Mouse (Mus musculus): ENCODE data around the gene Fam92b. TPM values are rescaled to one million over a fixed set of nuclear protein-coding genes. Genes with fewer than 3 reads are reported as not detected.
A peak's percentile ranks its signal among the peaks of the same experiment; 100 is the strongest.

The Fam92b gene
- polyA plus RNA-seq, 1 experiment from 2014 or later = 2.7 TPM

GRCm38 (mm10) chr8:120208113-120208512 is 30.8 kb upstream of the Fam92b start:
- peak overlapping the region; percentile 34 for H3K27ac ChIP-seq (replicated peaks)
- no peak overlapping the region for H3K4me3 ChIP-seq
- H3K4me2 ChIP-seq = no peak overlapping the region
- ATAC-seq (ENCODE audit: low read depth) = no peak
- H3K9me3 ChIP-seq = no peaks in the 10 kb centered on the region
- no peaks in the 10 kb centered on the region for H3K27me3 ChIP-seq
- peaks cover 22% of the 10 kb centered on the region for H3K4me1 ChIP-seq (replicated peaks)
- H3K36me3 ChIP-seq = no peaks in the 10 kb centered on the region
- H3K9ac ChIP-seq = peak overlapping the region; percentile 22; the same call in 1 of the 2 replicates
- WGBS = 57% methylated on average over 11 of the region's 11 CpGs

- Histone ChIP-seq H3K9ac (no peak overlapping the region), H3K4me2 (no peak overlapping the region), H3K27ac (replicated peaks) (no peak overlapping the region), H3K27me3 (no peaks in the 10 kb centered on the region), H3K4me3 (no peak overlapping the region), H3K9me3 (no peaks in the 10 kb centered on the region), H3K4me1 (replicated peaks) (peaks cover 22% of the 10 kb centered on the region), H3K36me3 (no peaks in the 10 kb centered on the region)
- WGBS = 91% methylated on average over 8 of the region's 8 CpGs
- no peak for ATAC-seq (ENCODE audit: low read depth)
These were observed 30.1 kb upstream of the Fam92b start for GRCm38 (mm10) chr8:120207364-120207763.

- H3K27ac ChIP-seq (replicated peaks) = no peak overlapping the region
- H3K9ac ChIP-seq = no peak overlapping the region
- H3K36me3 ChIP-seq = no peaks in the 10 kb centered on the region
- no peaks in the 10 kb centered on the region for H3K27me3 ChIP-seq
- H3K4me3 ChIP-seq = no peak overlapping the region
- WGBS = 77% methylated on average over 9 of the region's 9 CpGs
- H3K4me2 ChIP-seq = no peak overlapping the region
- no peaks in the 10 kb centered on the region for H3K9me3 ChIP-seq
- ATAC-seq (ENCODE audit: low read depth) = no peak
- H3K4me1 ChIP-seq (replicated peaks) = peaks cover 15% of the 10 kb centered on the region
These were observed 28.6 kb upstream of the Fam92b start for GRCm38 (mm10) chr8:120205916-120206315.

GRCm38 (mm10) chr8:120204736-120205360 is 27.6 kb upstream of the Fam92b start:
- no peak for ATAC-seq (ENCODE audit: low read depth)
- WGBS = 68% methylated on average over 7 of the region's 7 CpGs

GRCm38 (mm10) chr8:120202546-120202945 is 25.3 kb upstream of the Fam92b start:
- no peak overlapping the region for H3K27ac ChIP-seq (replicated peaks)
- H3K4me3 ChIP-seq = no peak overlapping the region
- H3K27me3 ChIP-seq = no peaks in the 10 kb centered on the region
- H3K9ac ChIP-seq = no peak overlapping the region
- no peaks in the 10 kb centered on the region; the same call in 1 of the 2 replicates for H3K9me3 ChIP-seq
- peaks cover 6% of the 10 kb centered on the region; the same call in 1 of the 2 replicates for H3K4me1 ChIP-seq (replicated peaks)
- no peaks in the 10 kb centered on the region for H3K36me3 ChIP-seq
- no peak for ATAC-seq (ENCODE audit: low read depth)
- 82% methylated on average over 3 of the region's 3 CpGs for WGBS
- H3K4me2 ChIP-seq = no peak overlapping the region

More at GRCm38 (mm10) chr8:120204736-120205360, 27.6 kb upstream of the Fam92b start:
- H3K4me1 ChIP-seq (replicated peaks) = peaks cover 15% of the 10 kb centered on the region
- no peaks in the 10 kb centered on the region for H3K9me3 ChIP-seq
- no peak overlapping the region for H3K4me2 ChIP-seq
- H3K27ac ChIP-seq (replicated peaks) = no peak overlapping the region
- H3K4me3 ChIP-seq = no peak overlapping the region
- no peaks in the 10 kb centered on the region for H3K36me3 ChIP-seq
- no peaks in the 10 kb centered on the region for H3K27me3 ChIP-seq
- H3K9ac ChIP-seq = no peak overlapping the region

GRCm38 (mm10) chr8:120201351-120201750 is 24.1 kb upstream of the Fam92b start:
- Histone ChIP-seq H3K4me2 (no peak overlapping the region), H3K4me1 (replicated peaks) (0 out of 2 replicates have a peak, but pooled peaks cover 5% of the 10 kb centered on the region), H3K27ac (replicated peaks) (no peak overlapping the region), H3K36me3 (no peaks in the 10 kb centered on the region), H3K9me3 (no peaks in the 10 kb centered on the region; the same call in 1 of the 2 replicates), H3K9ac (no peak overlapping the region), H3K27me3 (no peaks in the 10 kb centered on the region), H3K4me3 (no peak overlapping the region)
- ATAC-seq (ENCODE audit: low read depth) = no peak
- 75% methylated on average over 6 of the region's 6 CpGs for WGBS

- H3K27ac ChIP-seq (replicated peaks) = peak overlapping the region; percentile 89; the same call in 1 of the 2 replicates
- H3K9ac ChIP-seq = no peak overlapping the region
- H3K27me3 ChIP-seq = no peaks in the 10 kb centered on the region
- 95% methylated on average over 5 of the region's 5 CpGs for WGBS
- ATAC-seq (ENCODE audit: low read depth) = no peak
- no peak overlapping the region for H3K4me2 ChIP-seq
- H3K4me3 ChIP-seq = no peak overlapping the region
- H3K9me3 ChIP-seq = no peaks in the 10 kb centered on the region
- no peaks in the 10 kb centered on the region for H3K36me3 ChIP-seq
- peaks cover 21% of the 10 kb centered on the region for H3K4me1 ChIP-seq (replicated peaks)
These were observed 14.9 kb upstream of the Fam92b start for GRCm38 (mm10) chr8:120192118-120192517.

- H3K9me3 ChIP-seq = no peaks in the 10 kb centered on the region
- no peak overlapping the region for H3K4me3 ChIP-seq
- peaks cover 25% of the 10 kb centered on the region for H3K4me1 ChIP-seq (replicated peaks)
- ATAC-seq (ENCODE audit: low read depth) = peak; percentile 19; the same call in 1 of the 2 replicates
- 71% methylated on average over 5 of the region's 5 CpGs for whole genome bisulfite sequencing
- no peaks in the 10 kb centered on the region for H3K36me3 ChIP-seq
- no peak overlapping the region; the same call in 1 of the 2 replicates for H3K4me2 ChIP-seq
- no peak overlapping the region for H3K9ac ChIP-seq
- no peaks in the 10 kb centered on the region for H3K27me3 ChIP-seq
- peak overlapping the region; percentile 89 for H3K27ac ChIP-seq (replicated peaks)
These were observed 14.4 kb upstream of the Fam92b start for GRCm38 (mm10) chr8:120191633-120192032.

- Histone ChIP-seq H3K4me3 (no peak overlapping the region; the same call in 1 of the 2 replicates), H3K9me3 (no peaks in the 10 kb centered on the region), H3K4me1 (replicated peaks) (peaks cover 32% of the 10 kb centered on the region), H3K4me2 (peak overlapping the region; percentile 48), H3K36me3 (no peaks in the 10 kb centered on the region), H3K9ac (peak overlapping the region; percentile 53), H3K27ac (replicated peaks) (peak overlapping the region; percentile 89), H3K27me3 (no peaks in the 10 kb centered on the region)
- 24% methylated on average over 19 of the region's 20 CpGs for WGBS
- ATAC-seq (ENCODE audit: low read depth) = peak; percentile 71
These were observed 13.6 kb upstream of the Fam92b start for GRCm38 (mm10) chr8:120190810-120191413.

- Histone ChIP-seq H3K4me2 (no peak overlapping the region), H3K4me1 (replicated peaks) (peaks cover 39% of the 10 kb centered on the region), H3K36me3 (no peaks in the 10 kb centered on the region), H3K9me3 (no peaks in the 10 kb centered on the region), H3K4me3 (no peak overlapping the region), H3K27ac (replicated peaks) (peak overlapping the region; percentile 89), H3K9ac (no peak overlapping the region), H3K27me3 (no peaks in the 10 kb centered on the region)
- WGBS = 83% methylated on average over 17 of the region's 17 CpGs
- ATAC-seq (ENCODE audit: low read depth) = no peak
These were observed 13.0 kb upstream of the Fam92b start for GRCm38 (mm10) chr8:120190107-120190809.

GRCm38 (mm10) chr8:120189440-120189839 is 12.2 kb upstream of the Fam92b start:
- no peaks in the 10 kb centered on the region for H3K27me3 ChIP-seq
- peaks cover 47% of the 10 kb centered on the region for H3K4me1 ChIP-seq (replicated peaks)
- H3K4me3 ChIP-seq = no peak overlapping the region
- 82% methylated on average over 6 of the region's 6 CpGs for WGBS
- H3K9ac ChIP-seq = no peak overlapping the region
- H3K27ac ChIP-seq (replicated peaks) = no peak overlapping the region
- no peak overlapping the region for H3K4me2 ChIP-seq
- H3K9me3 ChIP-seq = no peaks in the 10 kb centered on the region
- ATAC-seq (ENCODE audit: low read depth) = no peak
- H3K36me3 ChIP-seq = no peaks in the 10 kb centered on the region

GRCm38 (mm10) chr8:120188510-120188909 is 11.2 kb upstream of the Fam92b start:
- Histone ChIP-seq H3K9me3 (no peaks in the 10 kb centered on the region), H3K4me1 (replicated peaks) (peaks cover 52% of the 10 kb centered on the region), H3K9ac (no peak overlapping the region), H3K4me3 (no peak overlapping the region), H3K36me3 (no peaks in the 10 kb centered on the region), H3K4me2 (no peak overlapping the region), H3K27me3 (no peaks in the 10 kb centered on the region), H3K27ac (replicated peaks) (no peak overlapping the region)
- no peak for ATAC-seq (ENCODE audit: low read depth)
- WGBS = 87% methylated on average over 6 of the region's 6 CpGs
